ENCODE assay signal across 8 mouse cellular contexts in genomic region chr2:158612671-158613250, GRCm38 (mm10). TPM values are rescaled to one million over a fixed set of nuclear protein-coding genes. Genes with fewer than 3 reads are reported as not detected.
DNase-seq lines count a peak whose midpoint lies in the region; ATAC-seq lines count a peak whose summit lies in the region.

No protein-coding gene starts in this region.

- DNase-seq in embryo, embryonic 11 days = peak; percentile 22
- no peak for DNase-seq in embryo, embryonic 9.5 days (ENCODE audit: extremely low spot score)
- peak; percentile 33 for DNase-seq in right cerebral cortex, postnatal 4 days
- no peak for DNase-seq in right cerebral cortex, adult 18-20 months
- DNase-seq in urinary bladder, adult 18-20 months (ENCODE audit: low spot score in 2 of 2) = no peak
- no peak for DNase-seq in gastrocnemius, postnatal 4 days (ENCODE audit: low spot score in 2 of 2)
- no peak for DNase-seq in gastrocnemius, adult 8-10 months (ENCODE audit: low spot score in 2 of 2)

- ATAC-seq in megakaryocyte progenitor cell, adult 5-6 weeks (replicated peaks; ENCODE audit: poor library complexity) = 0 out of 2 replicates have a peak, but pooled peaks have one; percentile 8

RNA-seq across cellular contexts. Expression of gene Slc32a1, which starts 2.2 kb away (rescaled TPM):
- total RNA-seq in megakaryocyte progenitor cell, adult 5-6 weeks (2015) = 0.05 TPM in 1 of 2 replicates, not detected in the other
- total RNA-seq in megakaryocyte progenitor cell, adult 5-6 weeks (2017) = 0.04 TPM in 1 of 2 replicates, not detected in the other
- total RNA-seq in gastrocnemius, postnatal 4 days (2021) = not detected
- total RNA-seq in gastrocnemius, adult 8-10 months (2022) = not detected

RNA-seq across cellular contexts. Expression of gene Actr5, which starts 11.9 kb away (rescaled TPM):
- total RNA-seq in megakaryocyte progenitor cell, adult 5-6 weeks (2015) = 9.1 and 14.7 TPM in 2 replicates
- total RNA-seq in megakaryocyte progenitor cell, adult 5-6 weeks (2017) = 14.5 and 18.7 TPM in 2 replicates
- total RNA-seq in gastrocnemius, postnatal 4 days (2021) = 1 to 10 TPM; 7.3 to 9.0 TPM
- total RNA-seq in gastrocnemius, adult 8-10 months (2022) = 1 to 10 TPM; 2.3 to 3.8 (median 3.2) TPM

RNA-seq across cellular contexts. Expression of gene Ppp1r16b, which starts 52.4 kb away (rescaled TPM):
- 0.17 and 0.30 TPM in 2 replicates for total RNA-seq in megakaryocyte progenitor cell, adult 5-6 weeks (2015)
- total RNA-seq in megakaryocyte progenitor cell, adult 5-6 weeks (2017) = 0.07 and 0.08 TPM in 2 replicates
- 1 to 10 TPM; 8.3 to 9.1 TPM for total RNA-seq in gastrocnemius, postnatal 4 days (2021)
- total RNA-seq in gastrocnemius, adult 8-10 months (2022) = 1 to 10 TPM; 2.4 to 3.0 (median 2.7) TPM

Comparison
In these comparisons a context has a peak if more than half of its experiments do, and no peak if none do; other contexts are left out.
1. DNase-seq: peak in embryo, embryonic 11 days (single experiment) and right cerebral cortex, postnatal 4 days (single experiment); none in embryo, embryonic 9.5 days (single experiment), right cerebral cortex, adult 18-20 months (single experiment), urinary bladder, adult 18-20 months (0 of 2), gastrocnemius, postnatal 4 days (0 of 2) and gastrocnemius, adult 8-10 months (0 of 2).